Mouse (Mus musculus) cerebellum, adult 11 months (tissue): Measurements from ENCODE around the gene Klhl2.

Experiments used
- DNase-seq: peaks from one replicate; pipeline ENCODE4 v3.0.0; 2022

Klhl2 gene

DNA sequence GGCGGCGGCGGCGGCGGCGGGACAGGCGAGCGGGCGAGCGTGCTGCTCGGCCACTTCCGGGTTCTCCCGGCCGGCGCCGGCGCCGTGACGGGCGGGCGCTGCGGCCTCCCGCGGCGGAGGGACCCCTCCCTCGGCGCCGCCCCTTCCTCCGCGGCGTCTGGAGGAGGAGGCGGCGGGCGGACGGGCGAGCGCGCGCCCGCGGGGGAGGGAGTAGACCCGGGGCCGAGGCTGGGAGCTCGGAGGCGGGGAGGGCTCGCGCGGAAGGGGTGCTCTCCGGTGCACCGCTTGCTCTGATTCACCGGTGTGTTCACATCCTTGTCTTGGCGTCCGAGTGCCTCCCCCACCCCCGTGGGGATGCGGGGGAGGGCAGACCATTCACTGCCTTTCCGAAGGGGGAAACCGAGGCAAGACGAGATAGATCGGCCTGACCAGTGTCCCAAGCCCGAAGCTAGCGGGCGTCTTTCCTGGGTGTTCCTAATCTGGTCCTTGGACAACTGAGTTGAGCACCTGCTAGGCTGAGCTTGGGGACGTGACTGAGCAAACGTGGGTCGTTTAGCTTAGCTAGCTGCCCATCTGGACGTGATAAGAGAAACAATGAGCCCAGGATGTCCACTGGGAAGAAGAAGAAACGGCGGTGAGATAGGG lies at the start of gene Klhl2:
Klhl2 (minus strand) TSS at position 121 of the 645 bp plus-strand sequence.
- DNase-seq = peak; percentile 72

GRCm38 (mm10) chr8:64898710-64899109 lies 48.9 kb upstream of the Klhl2 start:
- DNase-seq = no peak

DNA sequence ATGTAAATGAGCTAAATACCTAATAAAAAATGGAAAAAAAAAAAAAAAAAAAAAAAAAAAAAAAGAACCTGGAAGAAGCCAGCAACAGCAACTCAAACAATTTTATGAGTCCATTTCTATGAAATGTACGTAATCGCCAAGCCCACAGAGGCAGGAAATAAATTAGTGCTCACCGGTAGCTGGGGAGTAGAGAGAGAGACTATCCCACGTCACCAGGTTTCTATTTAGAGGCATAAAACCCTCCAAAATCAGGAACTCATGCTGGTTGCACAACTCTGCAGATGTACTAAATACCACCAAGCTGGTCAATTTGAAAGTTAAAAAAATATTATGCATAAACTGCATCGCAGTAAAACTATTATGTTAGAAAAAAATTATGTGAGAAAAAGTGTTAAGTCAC lies 46.9 kb upstream of the Klhl2 start:
- DNase-seq = no peak

DNA sequence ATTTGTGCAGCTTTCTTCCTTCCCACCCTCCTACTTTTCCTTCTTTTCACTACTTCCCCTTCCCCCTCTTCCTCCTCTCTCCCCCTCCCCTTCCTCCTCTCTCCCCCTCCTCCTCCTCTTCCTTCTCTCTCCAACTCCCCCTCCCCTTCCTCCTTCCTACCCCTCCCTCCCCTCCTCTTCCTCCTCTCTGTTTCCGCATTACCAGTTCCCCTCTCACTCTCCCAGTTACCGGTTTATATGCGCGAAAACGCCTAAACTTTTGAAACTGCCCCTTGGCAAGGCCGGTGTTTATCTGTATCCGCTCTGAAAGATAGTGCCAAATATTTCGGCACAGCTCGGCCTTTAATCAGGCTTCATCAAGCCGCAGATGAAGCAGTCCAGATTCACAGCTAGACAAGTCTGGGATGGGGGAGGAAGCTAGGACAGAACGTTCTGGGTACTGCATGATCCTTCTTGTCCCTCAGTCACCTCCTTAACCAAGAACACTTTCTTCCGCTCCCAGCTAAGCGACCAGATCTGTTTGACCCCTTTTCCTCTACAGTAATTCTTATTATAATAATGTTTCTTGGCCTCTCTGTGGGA lies 30.9 kb upstream of the Klhl2 start:
- DNase-seq = no peak

GRCm38 (mm10) chr8:64877630-64878312 lies 28.0 kb upstream of the Klhl2 start:
- no peak for DNase-seq

GRCm38 (mm10) chr8:64871469-64872165 lies 21.8 kb upstream of the Klhl2 start:
- DNase-seq = no peak

- DNase-seq = no peak
These were observed 20.4 kb upstream of the Klhl2 start for GRCm38 (mm10) chr8:64870218-64870617.

DNA sequence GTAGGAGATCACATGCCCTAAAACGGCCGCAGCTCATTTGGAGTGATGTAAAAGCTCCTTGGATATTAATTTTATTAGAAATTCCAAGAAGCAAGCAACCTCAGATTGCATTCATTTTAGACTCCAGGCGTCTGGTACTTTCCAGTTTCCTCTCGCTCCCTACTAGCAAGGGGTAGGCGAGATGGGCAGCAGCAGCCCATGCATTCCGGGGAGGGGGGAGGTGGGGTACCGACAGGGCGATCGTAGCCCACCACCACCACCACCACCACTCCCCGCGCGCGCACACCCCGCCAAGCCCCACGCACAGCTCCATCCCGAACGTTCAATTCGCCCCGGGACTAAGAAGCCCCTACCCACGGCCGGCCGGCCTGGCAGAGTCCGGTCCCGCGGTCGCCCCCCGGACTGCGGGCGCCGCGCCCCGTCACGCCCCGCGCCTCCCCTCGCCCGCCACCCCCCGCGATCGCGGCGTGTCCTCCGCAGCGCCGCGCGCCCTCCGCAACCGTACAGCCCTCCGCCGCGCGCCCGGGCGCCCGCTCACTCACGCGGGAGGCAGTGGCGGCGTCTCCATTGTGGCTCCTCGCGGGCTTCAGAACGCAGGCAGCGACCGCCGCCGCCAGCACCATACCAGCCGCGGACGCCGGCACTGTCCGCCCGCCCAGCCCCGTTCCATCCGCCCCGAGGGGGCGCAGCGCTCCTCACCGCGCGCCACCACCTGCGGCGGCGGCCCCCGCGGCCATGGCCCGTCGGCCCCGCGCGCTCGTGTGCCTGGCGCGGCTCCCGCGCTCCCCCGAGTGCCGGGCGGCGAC lies 523 bp downstream of the Klhl2 start:
- DNase-seq = no peak

DNA sequence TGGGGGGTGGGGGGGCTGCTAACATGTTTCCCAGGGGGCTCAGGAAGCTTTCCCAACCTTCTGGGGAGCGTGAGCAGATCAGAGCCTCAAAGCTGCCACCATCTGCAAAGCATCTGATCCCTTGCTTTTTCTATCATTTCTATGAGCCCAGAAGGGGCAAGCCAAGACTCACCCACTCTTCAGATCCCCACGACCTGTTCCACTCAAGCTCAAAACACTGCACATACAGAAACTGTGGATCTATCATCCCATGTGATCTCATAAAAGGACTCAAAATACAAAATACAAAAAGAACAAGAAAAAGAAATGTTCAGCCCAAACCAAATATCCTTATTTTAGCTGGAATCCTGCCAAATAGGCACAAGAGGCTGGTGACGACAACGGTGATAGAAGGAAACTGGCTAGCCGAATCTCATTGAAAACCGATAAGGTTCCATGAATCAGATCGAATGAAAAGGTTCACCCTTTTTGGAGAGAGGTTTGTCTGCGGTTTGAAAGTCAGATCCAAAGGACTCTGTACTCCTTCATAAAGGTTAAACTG lies 1.5 kb downstream of the Klhl2 start:
- DNase-seq = no peak

DNA sequence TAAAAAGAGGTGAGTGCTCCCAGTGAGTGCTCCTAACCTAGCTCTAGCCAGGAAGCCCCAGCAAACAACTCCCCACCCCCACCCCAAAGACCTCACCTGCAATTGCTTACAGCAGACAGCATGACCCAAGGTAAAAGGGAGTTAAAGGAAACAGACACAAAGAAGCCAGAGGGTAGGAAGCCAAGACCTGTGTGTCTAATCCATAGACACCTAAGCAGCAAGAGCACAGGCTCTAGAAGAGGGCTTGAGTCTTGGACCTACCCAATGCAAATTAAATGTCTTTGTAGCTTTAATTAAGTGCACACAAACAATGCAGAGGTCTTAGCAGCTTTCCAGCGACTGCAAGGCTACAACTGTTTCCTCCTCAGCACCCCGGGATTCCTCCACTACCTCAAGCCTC lies 2.2 kb downstream of the Klhl2 start:
- DNase-seq = no peak

- no peak for DNase-seq
These were observed 2.6 kb downstream of the Klhl2 start for GRCm38 (mm10) chr8:64847241-64847640.

- no peak for DNase-seq
These were observed 4.5 kb downstream of the Klhl2 start for GRCm38 (mm10) chr8:64845314-64845713.

DNA sequence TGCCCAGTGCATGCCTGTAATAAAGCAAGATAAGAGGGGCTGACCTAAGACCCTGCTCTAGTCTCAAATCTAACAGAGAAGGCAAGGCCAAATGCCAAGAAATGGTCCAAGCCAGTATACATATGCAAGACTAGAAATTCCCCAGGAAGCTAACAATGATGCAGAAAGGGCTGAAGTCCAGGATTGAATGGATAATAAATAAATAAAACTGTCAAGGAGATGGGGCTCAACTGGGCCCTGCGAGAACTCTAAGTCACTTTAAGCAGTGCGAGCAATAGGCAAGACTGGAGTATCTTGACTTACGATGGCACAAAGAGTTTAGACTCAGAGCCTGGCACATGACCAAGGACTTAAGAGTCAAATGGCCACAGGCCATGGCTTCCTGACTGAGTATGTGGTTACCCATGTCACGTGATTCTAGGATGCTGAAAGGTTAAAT lies 5.8 kb downstream of the Klhl2 start:
- no peak for DNase-seq

- DNase-seq = no peak
These were observed 6.6 kb downstream of the Klhl2 start for GRCm38 (mm10) chr8:64843168-64843567.

GRCm38 (mm10) chr8:64841747-64842406 lies 7.9 kb downstream of the Klhl2 start:
- DNase-seq = no peak

DNA sequence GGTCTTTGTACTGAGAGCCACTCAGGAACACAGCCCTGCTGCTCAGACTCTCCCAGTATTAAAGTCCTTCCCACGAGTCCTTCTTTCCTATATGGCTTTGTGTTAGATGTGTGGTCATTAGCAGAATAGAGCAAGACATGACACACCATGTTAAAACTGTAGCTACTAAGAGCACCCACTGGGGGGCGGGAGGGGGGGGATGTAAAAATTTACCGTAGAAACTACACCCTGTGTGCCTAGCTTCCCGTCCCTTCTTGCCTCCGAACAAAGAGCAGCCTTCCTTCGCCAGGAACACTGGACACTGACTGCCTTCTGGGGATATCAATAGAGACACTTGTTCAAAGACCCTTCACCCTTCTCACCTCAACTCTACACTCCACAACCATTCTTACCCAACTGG lies 10.2 kb downstream of the Klhl2 start:
- no peak for DNase-seq

GRCm38 (mm10) chr8:64835475-64836122 lies 14.2 kb downstream of the Klhl2 start:
- no peak for DNase-seq

DNA sequence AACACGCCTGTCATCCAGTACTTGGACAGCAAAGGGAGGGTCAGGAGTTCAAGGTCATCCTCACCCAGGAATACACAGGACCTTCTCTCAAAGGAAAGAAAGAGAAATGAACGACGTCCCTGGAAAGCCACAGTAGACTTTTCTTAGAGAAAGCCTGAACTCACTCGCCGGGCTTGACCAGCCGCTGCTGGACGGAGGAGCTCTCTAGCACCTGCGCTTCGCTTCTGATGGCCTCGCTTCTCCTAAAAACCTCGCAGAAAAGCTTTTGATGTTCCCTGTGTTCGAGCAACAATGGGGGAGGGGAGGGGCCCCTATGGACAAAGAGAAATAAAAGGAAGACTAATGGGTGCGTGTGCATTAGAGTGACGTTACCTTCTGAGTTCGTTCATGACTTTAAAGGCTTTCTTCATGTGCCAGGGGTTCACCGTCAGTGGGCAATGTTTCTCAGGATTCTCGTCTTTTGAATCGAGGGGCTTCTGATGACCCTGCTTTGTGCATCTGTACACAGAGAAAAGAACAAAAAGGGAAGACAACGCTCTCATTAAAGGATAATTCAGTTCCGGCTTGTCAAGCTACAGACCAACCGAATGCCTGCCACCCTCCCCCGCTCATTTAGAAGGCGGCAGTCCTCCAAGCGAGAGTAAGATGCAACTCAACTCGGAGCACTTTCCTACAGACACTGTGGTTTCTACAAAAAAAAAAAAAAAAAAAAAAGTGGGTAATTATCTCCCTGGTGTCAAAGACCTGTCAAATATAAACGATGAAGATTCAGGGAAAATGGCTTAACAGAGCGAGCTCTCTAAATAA lies 15.5 kb downstream of the Klhl2 start:
- no peak for DNase-seq

- no peak for DNase-seq
These were observed 17.2 kb downstream of the Klhl2 start for GRCm38 (mm10) chr8:64832581-64833135.

- DNase-seq = no peak
These were observed 18.2 kb downstream of the Klhl2 start for GRCm38 (mm10) chr8:64831656-64832055.
